Mouse (Mus musculus) forebrain, embryonic 11.5 days (tissue): ENCODE measurements around the gene Pitpnm1. TPM values are rescaled to one million over a fixed set of nuclear protein-coding genes. Genes with fewer than 3 reads are reported as not detected.

Experiments
- ATAC-seq: fragments of 200-750 bp; cut with Nextera tagmentation; replicated peaks from 2 replicates; pipeline ENCODE4 v1.8.0; 2017; ENCODE audit warnings: moderate TSS enrichment; ENCODE audit not compliant: low FRiP score
- DNase-seq: peaks from one replicate; pipeline ENCODE4 v3.0.0-alpha.2; 2017; ENCODE audit warnings: low spot score
- H3K27ac ChIP-seq: fragments of 300-500 bp; sonication (generic); 2 replicates; pipeline ENCODE4 v1.5.1; 2014; ENCODE audit warnings: low read depth, low read length
- H3K27me3 ChIP-seq: fragments of 300-500 bp; sonication (generic); 2 replicates; pipeline ENCODE4 v1.6.1; 2014; ENCODE audit warnings: mild to moderate bottlenecking, low read length, mixed read lengths; ENCODE audit not compliant: control insufficient read depth, insufficient read depth
- H3K36me3 ChIP-seq: fragments of 300-500 bp; sonication (generic); 2 replicates; pipeline ENCODE4 v1.6.1; 2014; ENCODE audit warnings: mild to moderate bottlenecking, low read length, moderate library complexity, mixed read lengths; ENCODE audit not compliant: control insufficient read depth, insufficient read depth
- H3K4me1 ChIP-seq: fragments of 300-500 bp; sonication (generic); replicated peaks from 2 replicates; pipeline ENCODE4 v1.6.1; 2014; ENCODE audit warnings: low read length, mixed read lengths; ENCODE audit not compliant: control insufficient read depth, insufficient read depth
- H3K4me2 ChIP-seq: fragments of 300-500 bp; sonication (generic); 2 replicates; pipeline ENCODE4 v1.6.1; 2014; ENCODE audit warnings: low read depth, mild to moderate bottlenecking, low read length, moderate library complexity, mixed read lengths; ENCODE audit not compliant: severe bottlenecking
- H3K4me3 ChIP-seq: fragments of 300-500 bp; sonication (generic); 2 replicates; pipeline ENCODE4 v1.5.1; 2014; ENCODE audit warnings: low read depth, low read length
- H3K9ac ChIP-seq: fragments of 300-500 bp; sonication (generic); 2 replicates; pipeline ENCODE4 v1.6.1; 2014; ENCODE audit warnings: low read length
- H3K9me3 ChIP-seq: fragments of 300-500 bp; sonication (generic); 2 replicates; pipeline ENCODE4 v1.6.1; 2016; ENCODE audit warnings: low read length, mixed read lengths; ENCODE audit not compliant: control insufficient read depth
- WGBS: fragments of 180-500 bp; shearing (Covaris S2); extraction: QIAGEN DNeasy Blood & Tissue Kit; methylation state at CpG from one replicate; pipeline ENCODE4 v1.1.7; 2014; 5-methylcytosine and 5-hydroxymethylcytosine counted together
- polyA plus RNA-seq: library from polyadenylated mRNA; unstranded; fragments of >200 nt; fragmentation: Nextera tagmentation; extraction: Ambion mirVana; gene quantifications from 2 replicates; pipeline ENCODE4 v1.2.1, GENCODE M21; 2014

The Pitpnm1 gene
- polyA plus RNA-seq, 1 experiment from 2014 or later, result 18.0 TPM

DNA sequence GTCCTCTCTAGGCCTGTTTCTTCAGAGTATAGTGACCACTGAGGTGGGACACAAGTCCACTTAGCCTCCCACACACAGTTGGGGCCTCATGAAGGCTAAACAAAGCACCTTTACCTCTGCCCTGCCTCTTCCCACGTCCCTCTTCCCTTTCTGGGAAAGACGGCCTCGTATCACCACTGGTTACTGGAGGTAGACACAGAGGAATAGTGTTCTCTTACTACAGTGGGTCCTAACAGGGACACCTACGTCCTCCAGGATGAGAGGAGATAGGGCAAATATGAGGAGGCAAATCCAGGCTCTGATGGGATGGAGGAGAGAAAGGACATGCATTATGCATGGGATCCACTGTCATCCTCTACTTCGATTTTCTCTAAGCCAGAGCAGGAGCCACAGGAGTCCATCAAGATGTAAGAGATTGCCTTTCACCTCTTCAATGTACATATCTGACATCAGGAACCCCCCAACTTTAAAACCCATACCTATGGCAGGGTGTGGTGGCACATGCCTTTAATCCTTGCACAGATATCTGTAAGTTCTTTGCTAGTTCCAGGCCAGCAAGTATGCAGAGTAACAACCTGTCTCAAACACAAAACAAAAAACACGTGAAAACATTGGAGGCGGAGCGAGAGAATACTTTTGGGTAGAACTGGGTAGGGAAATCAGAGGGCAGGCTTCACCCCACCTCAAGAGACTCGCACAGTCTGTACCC, 48.1 kb downstream of the Pitpnm1 start:
- DNase-seq (no peak), ATAC-seq (no peak; the same call in 1 of the 2 replicates)
- H3K27me3 ChIP-seq, result no peaks in the 10 kb centered on the region
- no peaks in the 10 kb centered on the region; the same call in 1 of the 2 replicates for H3K9me3 ChIP-seq
- H3K27ac ChIP-seq, result no peak overlapping the region
- H3K4me2 ChIP-seq, result peak overlapping the region; percentile 83
- peak overlapping the region; percentile 45 for H3K9ac ChIP-seq
- no peaks in the 10 kb centered on the region for H3K36me3 ChIP-seq
- H3K4me3 ChIP-seq, result peak overlapping the region; percentile 89
- 36% methylated on average over 9 of the region's 9 CpGs for WGBS
- peaks cover 7% of the 10 kb centered on the region for H3K4me1 ChIP-seq

- peak; percentile 98 for ATAC-seq
- DNase-seq, result peak; percentile 98
- Histone ChIP-seq H3K4me2 (peak within 1 kb of the TSS; percentile 83), H3K9me3 (no peaks in the 10 kb centered on the region; the same call in 1 of the 2 replicates), H3K4me3 (peak within 1 kb of the TSS; percentile 89), H3K27ac (no peak within 1 kb of the TSS), H3K9ac (peak within 1 kb of the TSS; percentile 86), H3K4me1 (peaks cover 7% of the 10 kb centered on the region), H3K27me3 (no peaks in the 10 kb centered on the region), H3K36me3 (no peaks in the 10 kb centered on the region)
- 0% methylated on average over 32 of the region's 33 CpGs for WGBS
These were observed 48.7 kb downstream of the Pitpnm1 start, which contains the start of gene Coro1b for GRCm38 (mm10) chr19:4148491-4148806. TSS of gene Coro1b (plus strand) at chr19:4148619.

DNA sequence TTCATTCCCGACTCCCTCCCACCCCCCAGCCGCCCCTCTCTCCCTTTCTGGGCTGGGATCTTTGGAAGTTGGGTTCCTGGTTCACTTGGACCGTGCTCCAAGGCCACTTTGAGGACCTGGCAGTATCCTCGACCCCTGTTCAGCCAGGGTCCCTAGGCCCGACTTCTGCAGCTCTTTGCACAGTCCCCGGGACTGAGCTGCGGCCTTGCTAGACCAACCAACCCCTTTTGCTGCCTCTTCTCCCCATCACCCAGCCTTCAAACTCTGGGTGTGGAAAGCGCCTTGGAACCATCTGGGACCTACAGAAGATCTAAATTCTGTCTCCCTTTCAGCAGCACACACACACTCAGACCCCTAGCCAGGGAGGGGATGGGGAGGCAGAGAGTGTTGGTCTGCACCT, 49.0 kb downstream of the Pitpnm1 start:
- Histone ChIP-seq H3K9ac (peak overlapping the region; percentile 86), H3K9me3 (no peaks in the 10 kb centered on the region; the same call in 1 of the 2 replicates), H3K4me3 (peak overlapping the region; percentile 89), H3K27ac (no peak overlapping the region), H3K4me1 (peaks cover 7% of the 10 kb centered on the region), H3K36me3 (no peaks in the 10 kb centered on the region), H3K4me2 (peak overlapping the region; percentile 83), H3K27me3 (no peaks in the 10 kb centered on the region)
- DNase-seq (no peak), ATAC-seq (peak; percentile 11; the same call in 1 of the 2 replicates)
- 6% methylated on average over 8 of the region's 8 CpGs for WGBS

- Histone ChIP-seq H3K4me3 (peak overlapping the region; percentile 89), H3K27me3 (no peaks in the 10 kb centered on the region), H3K9ac (peak overlapping the region; percentile 86), H3K4me1 (peaks cover 7% of the 10 kb centered on the region), H3K27ac (no peak overlapping the region), H3K4me2 (peak overlapping the region; percentile 83), H3K36me3 (no peaks in the 10 kb centered on the region), H3K9me3 (no peaks in the 10 kb centered on the region; the same call in 1 of the 2 replicates)
- WGBS, result 87% methylated on average over 11 of the region's 11 CpGs
- ATAC-seq, result no peak
- no peak for DNase-seq
These were observed 49.5 kb downstream of the Pitpnm1 start for GRCm38 (mm10) chr19:4149283-4149682.

- H3K4me3 ChIP-seq, result no peak overlapping the region
- H3K36me3 ChIP-seq, result no peaks in the 10 kb centered on the region
- H3K4me1 ChIP-seq, result peaks cover 7% of the 10 kb centered on the region
- H3K9me3 ChIP-seq, result no peaks in the 10 kb centered on the region; the same call in 1 of the 2 replicates
- no peaks in the 10 kb centered on the region for H3K27me3 ChIP-seq
- 95% methylated on average over 17 of the region's 17 CpGs for WGBS
- ATAC-seq (no peak), DNase-seq (no peak)
- H3K9ac ChIP-seq, result no peak overlapping the region
- H3K27ac ChIP-seq, result no peak overlapping the region
- H3K4me2 ChIP-seq, result no peak overlapping the region
These were observed 50.1 kb downstream of the Pitpnm1 start for GRCm38 (mm10) chr19:4149764-4150461.

DNA sequence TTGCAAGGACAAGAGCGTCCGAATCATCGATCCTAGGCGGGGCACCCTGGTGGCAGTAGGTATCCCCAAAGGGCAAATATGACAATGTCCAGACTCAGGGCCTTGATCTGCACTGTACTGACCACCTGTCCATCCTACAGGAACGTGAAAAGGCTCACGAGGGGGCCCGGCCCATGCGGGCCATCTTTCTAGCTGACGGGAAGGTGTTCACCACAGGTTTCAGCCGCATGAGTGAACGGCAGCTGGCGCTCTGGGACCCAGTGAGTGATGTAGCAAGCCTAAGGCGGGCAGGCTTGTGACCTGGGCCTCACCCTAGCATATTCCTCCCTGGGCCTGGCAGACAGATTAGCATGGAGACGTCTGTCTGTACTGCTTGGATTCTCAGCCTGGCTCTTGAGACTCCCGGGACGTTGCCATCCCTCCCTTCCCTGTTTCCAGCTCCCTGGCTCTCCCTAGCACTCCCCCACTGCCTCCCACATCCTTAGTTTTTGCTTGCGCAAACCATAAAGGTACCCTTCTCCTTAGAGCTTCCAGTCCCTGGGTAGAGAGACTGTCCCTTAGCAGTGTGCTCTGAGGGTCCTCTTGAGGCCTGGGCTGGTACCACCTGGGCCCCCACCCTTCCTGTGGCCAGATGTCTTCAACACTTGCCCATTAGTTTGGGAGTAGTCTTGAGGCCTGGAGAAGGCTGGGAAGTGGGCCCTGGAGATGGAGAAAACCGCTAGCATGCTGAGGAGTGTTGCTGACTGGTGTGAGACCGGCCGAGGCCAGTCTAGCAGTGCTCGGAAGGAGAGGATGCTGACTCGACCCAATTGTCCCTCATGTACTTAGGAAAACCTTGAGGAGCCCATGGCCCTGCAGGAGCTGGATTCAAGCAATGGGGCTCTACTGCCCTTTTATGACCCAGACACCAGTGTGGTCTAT, 51.0 kb downstream of the Pitpnm1 start:
- Histone ChIP-seq H3K4me3 (no peak overlapping the region), H3K27me3 (no peaks in the 10 kb centered on the region), H3K4me1 (peaks cover 11% of the 10 kb centered on the region), H3K9ac (no peak overlapping the region), H3K36me3 (no peaks in the 10 kb centered on the region), H3K4me2 (no peak overlapping the region), H3K27ac (no peak overlapping the region), H3K9me3 (no peaks in the 10 kb centered on the region; the same call in 1 of the 2 replicates)
- DNase-seq, result no peak
- WGBS, result 91% methylated on average over 22 of the region's 22 CpGs
- no peak for ATAC-seq

- Histone ChIP-seq H3K27ac (no peak overlapping the region), H3K4me2 (no peak overlapping the region), H3K36me3 (no peaks in the 10 kb centered on the region), H3K9me3 (no peaks in the 10 kb centered on the region), H3K4me1 (peaks cover 11% of the 10 kb centered on the region), H3K9ac (no peak overlapping the region), H3K4me3 (no peak overlapping the region), H3K27me3 (no peaks in the 10 kb centered on the region)
- no peak for DNase-seq
- no peak for ATAC-seq
- 69% methylated on average over 5 of the region's 5 CpGs for WGBS
These were observed 51.7 kb downstream of the Pitpnm1 start for GRCm38 (mm10) chr19:4151488-4151860.

DNA sequence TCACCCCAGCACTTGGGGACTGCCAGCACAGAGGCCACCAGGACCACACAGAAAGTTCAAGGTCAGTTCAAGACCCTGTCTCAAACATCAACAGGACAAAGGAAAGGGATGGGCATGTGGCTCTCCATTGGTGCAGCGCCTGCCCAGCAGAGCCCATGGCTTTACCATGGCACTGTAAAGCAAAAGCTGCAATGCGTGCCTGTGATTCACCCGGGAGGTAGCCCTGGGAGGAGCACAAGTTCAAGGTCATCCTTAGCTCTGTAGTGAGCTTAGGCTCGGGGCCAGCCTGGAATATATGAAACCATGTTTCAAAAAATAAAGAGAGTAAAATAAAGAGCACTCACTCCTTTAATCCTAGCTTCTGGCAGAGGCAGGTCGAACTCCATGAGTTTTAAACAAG, 52.1 kb downstream of the Pitpnm1 start:
- Histone ChIP-seq H3K4me1 (peaks cover 11% of the 10 kb centered on the region), H3K27me3 (no peaks in the 10 kb centered on the region), H3K4me3 (no peak overlapping the region), H3K9ac (no peak overlapping the region), H3K9me3 (no peaks in the 10 kb centered on the region), H3K4me2 (no peak overlapping the region), H3K27ac (no peak overlapping the region), H3K36me3 (no peaks in the 10 kb centered on the region)
- ATAC-seq (no peak), DNase-seq (no peak)
- 89% methylated on average over 5 of the region's 5 CpGs for WGBS
